Mouse (Mus musculus): ENCODE data around the gene Man2b1. TPM values are rescaled to one million over a fixed set of nuclear protein-coding genes. Genes with fewer than 3 reads are reported as not detected.
"Not testable (repeated sequence)": the region's sequence is repeated elsewhere in the genome, so short reads cannot be mapped to it uniquely, and the experiment has no call there.

The Man2b1 gene
- total RNA-seq, 2 experiments from 2014 or later: 7.0 to 34.4 TPM

DNA sequence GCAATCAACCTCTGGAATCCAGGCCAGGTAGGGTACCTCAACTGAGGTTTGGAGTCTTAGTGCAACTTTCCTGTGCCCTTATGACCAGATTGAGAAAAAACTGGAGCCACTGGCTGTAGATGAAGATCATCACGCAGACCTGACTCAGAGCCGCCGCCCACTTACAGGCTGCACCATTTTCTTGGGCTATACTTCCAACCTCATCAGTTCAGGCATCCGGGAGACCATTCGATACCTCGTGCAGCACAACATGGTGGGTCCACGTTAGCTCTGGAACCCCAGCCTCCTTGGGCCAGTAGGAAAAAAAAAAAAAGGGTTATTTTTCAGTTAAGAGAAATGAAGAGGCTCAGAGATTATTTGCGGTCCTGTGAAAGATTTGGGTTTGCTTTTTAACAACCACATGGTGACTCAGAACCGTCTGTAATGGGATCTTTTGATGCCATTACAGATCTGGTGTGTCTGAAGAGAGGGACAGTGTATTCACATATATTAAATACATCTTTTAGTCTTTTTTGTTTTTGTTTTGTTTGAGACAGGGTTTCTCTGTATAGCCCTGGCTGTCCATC lies 10.6 kb upstream of the Man2b1 start:
- ATAC-seq (replicated peaks; ENCODE audit: low FRiP score, poor library complexity, severe bottlenecking): no peak

- ATAC-seq (replicated peaks; ENCODE audit: low FRiP score, poor library complexity, severe bottlenecking): no peak
These were observed 9.9 kb upstream of the Man2b1 start for GRCm38 (mm10) chr8:85073041-85073612.

DNA sequence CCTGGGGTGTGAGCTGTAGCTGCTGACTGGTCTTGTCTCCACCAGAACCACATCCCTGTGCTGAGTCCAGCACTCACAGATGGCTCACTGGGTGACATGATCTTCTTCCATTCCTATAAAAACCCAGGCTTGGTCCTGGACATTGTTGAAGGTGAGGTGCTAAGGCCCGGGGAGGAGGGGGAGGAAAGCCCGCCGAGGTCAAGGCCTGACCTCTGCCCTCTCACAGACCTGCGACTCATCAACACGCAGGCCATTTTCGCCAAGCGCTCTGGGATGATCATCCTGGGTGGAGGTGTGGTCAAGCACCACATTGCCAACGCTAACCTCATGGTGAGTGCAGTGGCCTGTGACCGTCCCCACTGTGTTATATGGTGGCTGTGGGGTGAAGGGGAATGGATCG lies 8.9 kb upstream of the Man2b1 start:
- no peak for ATAC-seq (replicated peaks; ENCODE audit: low FRiP score, poor library complexity, severe bottlenecking)

GRCm38 (mm10) chr8:85074617-85075016 lies 8.5 kb upstream of the Man2b1 start:
- no peak for ATAC-seq (replicated peaks; ENCODE audit: low FRiP score, poor library complexity, severe bottlenecking)

- peak; percentile 53 for ATAC-seq (replicated peaks; ENCODE audit: low FRiP score, poor library complexity, severe bottlenecking)
These were observed 7.1 kb upstream of the Man2b1 start for GRCm38 (mm10) chr8:85076001-85076400.

- peak; percentile 70 for ATAC-seq (replicated peaks; ENCODE audit: low FRiP score, poor library complexity, severe bottlenecking)
These were observed 6.1 kb upstream of the Man2b1 start for GRCm38 (mm10) chr8:85076993-85077392.

DNA sequence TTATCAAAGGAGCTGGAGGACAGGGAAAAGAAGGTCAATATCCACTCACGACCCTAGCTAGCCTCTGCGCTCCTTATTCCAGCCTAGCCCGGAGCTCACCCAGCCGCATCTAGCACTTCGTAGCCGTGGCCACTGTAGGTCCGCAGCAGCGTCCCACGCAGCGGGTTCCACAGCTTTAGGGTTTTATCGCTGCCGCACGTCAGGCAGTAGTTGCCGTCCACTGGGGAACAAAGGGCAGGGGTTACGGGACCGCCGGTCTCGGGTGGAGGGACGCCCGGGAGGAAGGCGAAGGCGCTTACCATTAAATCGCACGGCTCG lies 2.9 kb upstream of the Man2b1 start:
- peak; percentile 27; the same call in 1 of the 2 replicates for ATAC-seq (replicated peaks; ENCODE audit: low FRiP score, poor library complexity, severe bottlenecking)

DNA sequence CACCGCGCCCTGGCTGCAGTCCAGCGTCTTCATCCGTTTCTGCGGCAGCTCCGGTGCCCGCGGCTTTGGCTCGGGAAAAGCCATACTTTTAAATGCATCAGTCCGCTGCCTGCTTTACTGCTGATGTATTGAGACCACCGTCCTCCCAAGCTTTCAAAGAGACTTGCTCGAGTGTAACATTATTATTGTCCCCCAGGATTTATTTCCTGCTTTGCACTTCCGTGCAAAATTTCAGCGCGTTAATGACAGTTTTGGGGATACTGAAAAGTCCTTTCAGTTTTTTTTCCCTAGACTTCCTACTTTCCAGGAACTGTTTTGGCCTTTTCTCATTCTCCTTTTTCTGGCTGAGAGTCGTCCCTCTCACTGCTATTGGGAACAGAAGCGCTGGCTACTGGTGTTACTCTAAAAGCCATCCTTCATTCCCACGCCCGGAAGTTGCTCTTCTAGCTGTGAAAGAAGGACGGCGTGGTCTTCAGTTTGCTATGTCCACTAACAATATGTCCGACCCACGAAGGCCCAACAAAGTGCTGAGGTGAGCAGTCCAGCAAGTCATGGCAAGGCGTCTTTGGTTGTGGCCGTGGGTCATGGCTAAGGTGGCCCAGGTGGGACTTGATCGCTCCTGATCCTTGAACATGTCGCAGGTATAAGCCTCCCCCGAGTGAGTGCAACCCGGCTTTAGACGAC lies 2.4 kb upstream of the Man2b1 start, which contains the start of gene Wdr83os:
Wdr83os (plus strand) TSS at position 209 of the 684 bp plus-strand sequence.
- peak; percentile 50 for ATAC-seq (replicated peaks; ENCODE audit: low FRiP score, poor library complexity, severe bottlenecking)

DNA sequence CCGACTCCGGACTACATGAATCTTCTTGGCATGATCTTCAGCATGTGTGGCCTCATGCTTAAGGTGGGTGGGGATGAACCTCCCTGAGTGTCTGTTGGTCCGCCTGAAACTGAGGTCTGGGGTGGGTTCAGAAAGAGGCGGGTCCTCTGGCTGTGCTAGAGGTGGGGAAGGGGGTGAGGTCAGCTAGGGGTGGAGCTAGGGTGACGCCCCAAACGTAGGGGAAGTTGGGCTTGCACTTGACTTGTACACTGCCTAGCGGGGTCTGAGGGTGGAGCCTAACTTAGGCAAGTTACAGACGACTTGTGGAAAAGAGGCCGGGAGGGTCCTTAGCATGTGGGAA lies 1.9 kb upstream of the Man2b1 start, which contains the start of gene Wdr83:
Wdr83 (minus strand) TSS at position 91 of the 340 bp plus-strand sequence.
- ATAC-seq (replicated peaks; ENCODE audit: low FRiP score, poor library complexity, severe bottlenecking): peak; percentile 13; the same call in 1 of the 2 replicates

GRCm38 (mm10) chr8:85082169-85082568 lies 901 bp upstream of the Man2b1 start:
- not testable (repeated sequence) for ATAC-seq (replicated peaks; ENCODE audit: low FRiP score, poor library complexity, severe bottlenecking)

GRCm38 (mm10) chr8:85084633-85085032 lies 1.6 kb downstream of the Man2b1 start:
- no peak for ATAC-seq (replicated peaks; ENCODE audit: low FRiP score, poor library complexity, severe bottlenecking)

GRCm38 (mm10) chr8:85086238-85086637 lies 3.2 kb downstream of the Man2b1 start:
- no peak for ATAC-seq (replicated peaks; ENCODE audit: low FRiP score, poor library complexity, severe bottlenecking)

DNA sequence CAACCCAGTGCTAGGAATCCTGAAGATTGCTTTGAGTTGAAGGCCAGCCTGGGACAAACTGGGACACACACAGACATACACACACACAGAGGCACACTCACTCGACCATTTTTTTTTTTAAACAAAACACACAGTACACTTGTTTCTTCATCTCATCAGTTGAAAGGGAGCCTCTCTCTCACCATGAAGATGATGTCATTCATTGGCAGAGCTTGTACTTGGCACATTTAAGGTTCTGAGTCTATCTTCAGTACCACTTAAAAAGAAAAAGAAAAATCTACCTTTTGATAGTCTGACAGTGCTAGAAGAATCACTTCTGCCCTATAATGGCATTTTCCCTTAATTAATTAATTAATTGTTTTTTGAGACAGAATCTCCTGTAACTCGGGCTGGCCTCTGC lies 5.7 kb downstream of the Man2b1 start:
- no peak for ATAC-seq (replicated peaks; ENCODE audit: low FRiP score, poor library complexity, severe bottlenecking)

- no peak for ATAC-seq (replicated peaks; ENCODE audit: low FRiP score, poor library complexity, severe bottlenecking)
These were observed 7.8 kb downstream of the Man2b1 start for GRCm38 (mm10) chr8:85090856-85091255.

DNA sequence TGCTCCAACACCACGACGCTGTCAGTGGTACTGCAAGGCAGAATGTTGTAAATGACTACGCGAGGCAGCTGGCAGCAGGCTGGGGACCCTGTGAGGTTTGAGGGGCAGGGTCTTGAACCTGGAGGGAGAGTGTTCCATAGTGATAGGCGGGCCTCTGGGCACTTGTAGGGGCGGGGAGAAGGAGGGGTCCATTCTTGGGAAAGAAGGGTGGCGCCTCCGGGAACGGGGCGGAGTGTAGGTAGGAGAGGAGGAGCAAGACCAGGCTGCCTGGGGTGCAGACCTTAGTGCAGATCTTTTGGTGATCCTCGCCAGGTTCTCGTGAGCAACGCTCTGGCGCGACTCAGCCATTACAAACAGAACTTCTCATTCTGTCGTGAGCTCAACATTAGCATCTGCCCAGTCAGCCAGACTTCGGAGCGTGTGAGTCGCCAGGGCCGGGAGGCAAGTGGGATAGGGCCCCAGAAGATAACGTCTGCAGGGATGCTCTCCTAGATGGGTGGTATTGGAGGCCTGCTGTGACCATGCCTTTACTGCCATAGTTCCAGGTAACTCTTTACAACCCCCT lies 8.5 kb downstream of the Man2b1 start:
- ATAC-seq (replicated peaks; ENCODE audit: low FRiP score, poor library complexity, severe bottlenecking): no peak

- ATAC-seq (replicated peaks; ENCODE audit: low FRiP score, poor library complexity, severe bottlenecking): no peak
These were observed 12.0 kb downstream of the Man2b1 start for GRCm38 (mm10) chr8:85095051-85095450.

GRCm38 (mm10) chr8:85095566-85095965 lies 12.5 kb downstream of the Man2b1 start:
- no peak for ATAC-seq (replicated peaks; ENCODE audit: low FRiP score, poor library complexity, severe bottlenecking)

GRCm38 (mm10) chr8:85096196-85096595 lies 13.1 kb downstream of the Man2b1 start:
- no peak for ATAC-seq (replicated peaks; ENCODE audit: low FRiP score, poor library complexity, severe bottlenecking)

DNA sequence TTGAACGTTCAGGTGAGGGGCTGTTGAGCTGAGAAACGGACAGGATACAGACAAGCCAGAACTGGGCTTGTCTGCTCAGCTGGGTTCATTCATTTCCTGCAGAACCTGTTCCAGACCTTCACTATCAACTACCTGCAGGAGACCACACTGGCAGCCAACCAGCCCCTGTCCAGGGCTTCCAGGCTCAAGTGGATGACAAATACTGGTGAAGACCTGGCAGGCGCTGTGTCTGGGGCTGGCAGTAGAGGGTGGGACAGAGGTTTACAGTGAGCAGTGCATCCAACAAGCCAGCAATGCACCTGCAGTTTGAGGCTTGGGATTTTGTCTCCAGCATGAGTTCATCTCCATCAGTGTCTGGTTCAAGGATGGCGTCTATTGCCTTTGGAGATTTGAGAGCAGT lies 13.8 kb downstream of the Man2b1 start:
- ATAC-seq (replicated peaks; ENCODE audit: low FRiP score, poor library complexity, severe bottlenecking): no peak

DNA sequence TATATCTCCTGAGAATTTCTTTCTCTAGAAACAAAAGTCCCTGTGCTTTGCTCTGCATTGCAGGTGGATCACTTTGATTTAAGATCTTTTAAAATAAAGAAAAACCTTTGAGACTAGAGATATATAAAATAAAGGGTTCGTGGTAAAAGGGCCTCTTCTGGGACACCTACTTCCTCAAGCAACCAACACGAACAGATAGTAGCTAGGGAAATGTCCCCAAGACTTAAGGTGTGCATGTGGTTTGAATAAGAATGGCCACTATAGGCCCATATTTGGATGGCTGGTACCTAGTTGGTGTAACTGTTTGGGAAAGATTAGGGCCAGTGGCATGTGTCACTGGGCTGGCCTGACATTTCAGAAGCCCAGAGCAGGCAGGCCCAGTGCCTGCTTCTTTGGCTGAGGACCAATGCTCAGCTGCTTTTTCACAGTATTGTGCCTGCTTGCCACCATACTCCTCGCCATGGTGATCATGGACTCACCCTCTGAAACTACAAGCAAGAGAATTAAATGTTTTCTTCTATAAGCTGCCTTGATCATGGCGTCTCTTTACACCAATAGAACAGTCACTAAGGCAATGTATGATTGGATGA lies 17.1 kb downstream of the Man2b1 start:
- ATAC-seq (replicated peaks; ENCODE audit: low FRiP score, poor library complexity, severe bottlenecking): no peak

GRCm38 (mm10) chr8:85113241-85113640 lies 30.2 kb downstream of the Man2b1 start:
- no peak for ATAC-seq (replicated peaks; ENCODE audit: low FRiP score, poor library complexity, severe bottlenecking)

Measured in erythroid progenitor cell, adult 5-6 weeks (primary cell).